Mouse (Mus musculus) embryo, embryonic 11.5 days (tissue): ENCODE results near the gene 1700010B08Rik.

Experiments used
- DNase-seq: peaks from one replicate; pipeline ENCODE4 v3.0.0-alpha.2; 2012; ENCODE audit warnings: low read depth, low spot score

The 1700010B08Rik gene

GRCm38 (mm10) chr2:173722251-173722857 is 3.1 kb downstream of the 1700010B08Rik start:
- DNase-seq, result no peak

- DNase-seq, result no peak
These were observed 5.2 kb downstream of the 1700010B08Rik start for GRCm38 (mm10) chr2:173724382-173724781.

- DNase-seq, result no peak
These were observed 6.0 kb downstream of the 1700010B08Rik start for GRCm38 (mm10) chr2:173724940-173725807.

- DNase-seq, result no peak
These were observed 6.6 kb downstream of the 1700010B08Rik start for GRCm38 (mm10) chr2:173725819-173726218.

- DNase-seq, result no peak
These were observed 11.3 kb downstream of the 1700010B08Rik start for GRCm38 (mm10) chr2:173730444-173730966.

- DNase-seq, result no peak
These were observed 15.2 kb downstream of the 1700010B08Rik start for GRCm38 (mm10) chr2:173734426-173734825.

- DNase-seq, result peak; percentile 98
These were observed 18.2 kb downstream of the 1700010B08Rik start, which contains the start of gene Vapb for GRCm38 (mm10) chr2:173737222-173737989. Gene Vapb, plus strand, starts transcription at chr2:173737511.

- no peak for DNase-seq
These were observed 19.0 kb downstream of the 1700010B08Rik start for GRCm38 (mm10) chr2:173738232-173738631.

GRCm38 (mm10) chr2:173739107-173739506 is 19.9 kb downstream of the 1700010B08Rik start:
- no peak for DNase-seq

- no peak for DNase-seq
These were observed 22.9 kb downstream of the 1700010B08Rik start for GRCm38 (mm10) chr2:173742090-173742489.

GRCm38 (mm10) chr2:173742744-173743143 is 23.5 kb downstream of the 1700010B08Rik start:
- no peak for DNase-seq

- no peak for DNase-seq
These were observed 25.0 kb downstream of the 1700010B08Rik start for GRCm38 (mm10) chr2:173744070-173744815.

GRCm38 (mm10) chr2:173748961-173749659 is 29.9 kb downstream of the 1700010B08Rik start:
- DNase-seq, result no peak

- no peak for DNase-seq
These were observed 36.4 kb downstream of the 1700010B08Rik start for GRCm38 (mm10) chr2:173755433-173756144.

GRCm38 (mm10) chr2:173757624-173758155 is 38.5 kb downstream of the 1700010B08Rik start:
- no peak for DNase-seq

GRCm38 (mm10) chr2:173760607-173761006 is 41.4 kb downstream of the 1700010B08Rik start:
- no peak for DNase-seq

- DNase-seq, result no peak
These were observed 45.4 kb downstream of the 1700010B08Rik start for GRCm38 (mm10) chr2:173764629-173765028.

GRCm38 (mm10) chr2:173767959-173768595 is 48.9 kb downstream of the 1700010B08Rik start:
- DNase-seq, result no peak

- DNase-seq, result no peak
These were observed 50.0 kb downstream of the 1700010B08Rik start for GRCm38 (mm10) chr2:173769183-173769582.
